ENCODE assay signal across 20 mouse cellular contexts in the genomic region with DNA sequence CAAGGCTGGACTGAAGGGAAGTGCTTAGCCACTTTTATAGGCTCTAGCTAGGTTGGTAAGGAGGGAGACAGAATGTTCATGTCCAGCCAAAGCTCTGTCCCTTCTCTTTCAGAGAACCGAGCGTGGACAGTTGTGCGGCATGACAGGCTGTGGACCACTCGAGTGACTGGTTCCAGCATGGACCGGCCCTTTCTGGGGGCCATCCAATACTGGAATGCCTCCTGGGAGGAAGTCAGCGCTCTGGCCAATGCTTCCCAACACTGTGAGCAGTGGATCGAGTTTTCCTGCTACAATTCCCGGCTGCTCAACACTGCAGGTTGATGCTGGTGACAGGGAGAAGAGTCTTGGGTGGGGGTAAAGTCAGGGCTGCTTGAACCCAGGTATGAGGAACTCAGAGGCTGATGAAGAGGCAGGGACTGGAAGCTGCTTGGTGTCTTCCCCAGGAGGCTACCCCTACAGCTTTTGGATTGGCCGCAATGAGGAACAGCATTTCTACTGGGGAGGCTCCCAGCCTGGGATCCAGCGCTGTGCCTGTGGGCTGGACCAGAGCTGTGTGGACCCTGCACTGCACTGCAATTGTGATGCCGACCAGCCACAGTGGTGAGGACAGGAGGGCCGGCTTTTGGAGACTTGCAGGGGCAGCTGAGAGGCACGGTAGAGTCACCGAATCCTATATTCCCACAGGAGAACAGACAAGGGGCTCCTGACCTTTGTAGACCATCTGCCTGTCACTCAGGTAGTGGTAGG. TPM values are rescaled to one million over a fixed set of nuclear protein-coding genes. Genes with fewer than 3 reads are reported as not detected.
DNase-seq lines count a peak whose midpoint lies in the region; ATAC-seq lines count a peak whose summit lies in the region.
"Had no signal": no experiment of that assay in that cellular context is flagged by ENCODE, and none has a peak within 500 bp of the region (broad histone marks: within the 10 kb centered on the region; RNA-seq: fewer than 3 reads in every experiment).

No protein-coding gene starts in this region.

- H3K4me2 ChIP-seq in neural tube, embryonic 13.5 days: no peak overlapping the region
- H3K4me2 ChIP-seq: forebrain, embryonic 15.5 days; limb, embryonic 15.5 days had no signal

- no peak overlapping the region for H3K27ac ChIP-seq in neural tube, embryonic 13.5 days (replicated peaks)
- H3K27ac ChIP-seq: forebrain, embryonic 15.5 days; limb, embryonic 15.5 days had no signal

- WGBS in neural tube, embryonic 13.5 days: 76% methylated on average over 14 of the region's 14 CpGs

- peaks cover 10% of the 10 kb centered on the region for H3K36me3 ChIP-seq in neural tube, embryonic 13.5 days
- H3K36me3 ChIP-seq: forebrain, embryonic 15.5 days; G1E; limb, embryonic 15.5 days had no signal

- intact Hi-C loops in heart, postnatal 25 days (cut with DNase I): no loop called here

- no peaks in the 10 kb centered on the region for H3K9me3 ChIP-seq in neural tube, embryonic 13.5 days
- H3K9me3 ChIP-seq: forebrain, embryonic 15.5 days; G1E; limb, embryonic 15.5 days had no signal

- peaks cover 27% of the 10 kb centered on the region for H3K27me3 ChIP-seq in neural tube, embryonic 13.5 days

- H3K9ac ChIP-seq in neural tube, embryonic 13.5 days: 0 out of 2 replicates have a peak overlapping the region, but pooled peaks have one; percentile 45
- H3K9ac ChIP-seq: forebrain, embryonic 15.5 days; limb, embryonic 15.5 days had no signal

- peaks cover 6% of the 10 kb centered on the region; the same call in 1 of the 2 replicates for H3K4me1 ChIP-seq in neural tube, embryonic 13.5 days (replicated peaks)

- no peak overlapping the region for H3K4me3 ChIP-seq in neural tube, embryonic 13.5 days
- H3K4me3 ChIP-seq: forebrain, embryonic 15.5 days; limb, embryonic 15.5 days had no signal

- ATAC-seq in neural tube, embryonic 13.5 days (ENCODE audit: low read depth): no peak
- ATAC-seq: CD4-positive, CD25-positive, alpha-beta regulatory T cell, adult 4 months; forebrain, embryonic 15.5 days had no signal

- DNase-seq in cerebellum, adult 11-12 months: peak; percentile 65
- DNase-seq in cerebellum, adult 9-10 months: no peak
- peak; percentile 92 for DNase-seq in heart, adult 11 months
- no peak for DNase-seq in heart, postnatal 25 days (ENCODE audit: low spot score)
- peak; percentile 59 for DNase-seq in kidney, postnatal 10 days
- DNase-seq in kidney, adult 11 months: no peak
- DNase-seq in neural tube, embryonic 10.5 days (ENCODE audit: extremely low spot score, low spot score): no peak
- DNase-seq: adrenal gland, postnatal 36 days; embryo, embryonic 11 days; kidney, adult 18-20 months; kidney, postnatal 25 days; layer of hippocampus, adult 9-11 months; lung, postnatal 14 days had no signal

RNA-seq across cellular contexts. Expression of a gene that starts 7.7 kb away (rescaled TPM):
- total RNA-seq in heart, postnatal 25 days (2021): under 1 TPM in 1 of 2 experiments, not detected in 1; 0.14 TPM
- polyA plus RNA-seq in neural tube, embryonic 13.5 days (2015; fragmentation: Nextera tagmentation; extraction: Ambion mirVana): 0.40 and 0.91 TPM in 2 replicates
- total RNA-seq: G1E; gastrocnemius, adult 18-20 months; hematopoietic stem cell, adult 5-6 weeks had no signal
- polyA plus RNA-seq: G1E had no signal

RNA-seq across cellular contexts. Expression of a gene that starts 11.8 kb away (rescaled TPM):
- 10 to 100 TPM; 24.5 to 28.5 TPM for total RNA-seq in heart, postnatal 25 days (2021)
- 10.3 and 13.0 TPM in 2 replicates for polyA plus RNA-seq in neural tube, embryonic 13.5 days (2015; fragmentation: Nextera tagmentation; extraction: Ambion mirVana)
- total RNA-seq: hematopoietic stem cell, adult 5-6 weeks had no signal
- polyA plus RNA-seq: CD4-positive, CD25-positive, alpha-beta regulatory T cell, adult 4 months had no signal

RNA-seq across cellular contexts. Expression of a gene that starts 12.6 kb away (rescaled TPM):
- 1 to 10 TPM; 1.7 to 2.4 TPM for total RNA-seq in heart, postnatal 25 days (2021)
- polyA plus RNA-seq in neural tube, embryonic 13.5 days (2015; fragmentation: Nextera tagmentation; extraction: Ambion mirVana): 4.6 and 5.1 TPM in 2 replicates
- total RNA-seq: hematopoietic stem cell, adult 5-6 weeks had no signal

RNA-seq across cellular contexts. Expression of a gene that starts 27.2 kb away (rescaled TPM):
- 1 to 10 TPM; 2.5 to 3.9 TPM for total RNA-seq in heart, postnatal 25 days (2021)
- polyA plus RNA-seq in neural tube, embryonic 13.5 days (2015; fragmentation: Nextera tagmentation; extraction: Ambion mirVana): 35.5 and 38.9 TPM in 2 replicates
- total RNA-seq: G1E; hematopoietic stem cell, adult 5-6 weeks had no signal
- polyA plus RNA-seq: G1E had no signal

RNA-seq across cellular contexts. Expression of a gene that starts 43.3 kb away (rescaled TPM):
- total RNA-seq in heart, postnatal 25 days (2021): 10 to 100 TPM; 26.0 to 30.4 TPM
- polyA plus RNA-seq in neural tube, embryonic 13.5 days (2015; fragmentation: Nextera tagmentation; extraction: Ambion mirVana): 15.4 and 17.9 TPM in 2 replicates

Comparison
In these comparisons a context has a peak if more than half of its experiments do, and no peak if none do; other contexts are left out.
1. DNase-seq: peak in cerebellum, adult 11-12 months (single experiment), heart, adult 11 months (single experiment) and kidney, postnatal 10 days (single experiment); none in cerebellum, adult 9-10 months (single experiment), heart, postnatal 25 days (single experiment), kidney, adult 11 months (single experiment) and neural tube, embryonic 10.5 days (single experiment).